Mouse (Mus musculus) megakaryocyte-erythroid progenitor cell, adult 5 weeks (primary cell): ENCODE data around the gene Scgb2b21. TPM values are rescaled to one million over a fixed set of nuclear protein-coding genes. Genes with fewer than 3 reads are reported as not detected.

ENCODE experiments used
- polyA plus RNA-seq: library from polyadenylated mRNA; stranded (reverse); fragments of >175 nt; gene quantifications from 2 replicates; pipeline ENCODE4 v1.2.3, GENCODE M21; 2012

Gene Scgb2b21
- polyA plus RNA-seq, result not detected in 2 replicates

DNA sequence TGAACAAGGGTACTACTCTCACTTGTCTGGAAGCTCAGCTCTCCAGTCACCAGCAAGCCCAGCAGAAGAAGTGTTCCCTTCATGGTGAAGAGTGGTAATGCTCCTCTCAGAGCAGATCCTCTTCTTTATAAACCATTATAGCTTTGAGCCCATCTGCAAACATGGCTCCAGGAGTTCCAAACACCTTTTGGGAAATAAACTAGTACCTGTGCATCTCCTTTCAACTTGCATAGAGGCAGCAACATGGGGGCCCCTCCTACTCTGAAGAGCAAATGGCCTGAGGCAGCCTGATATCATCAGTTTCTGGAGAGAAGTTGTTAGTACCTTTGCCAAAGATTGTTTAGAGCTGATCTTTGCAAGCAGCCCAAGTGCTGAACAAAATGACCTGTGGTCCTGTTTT is at the start of gene Scgb2b21:
Gene Scgb2b21, minus strand, starts transcription at position 101 of the 400 bp plus-strand sequence.

Other genes starting within 250 kb of the Scgb2b21 start
- not detected in 2 replicates for gene Scgb2b19, start 240.1 kb downstream of the Scgb2b21 start, polyA plus RNA-seq
- gene Scgb1b19, start 233.2 kb downstream of the Scgb2b21 start, polyA plus RNA-seq, result not detected in 2 replicates
- gene Scgb2b20, start 154.1 kb downstream of the Scgb2b21 start, polyA plus RNA-seq, result not detected in 2 replicates
- not detected in 2 replicates for gene Scgb1b20, start 147.2 kb downstream of the Scgb2b21 start, polyA plus RNA-seq
- gene Scgb2b24, start 218.9 kb upstream of the Scgb2b21 start, polyA plus RNA-seq, result not detected in 2 replicates
- not detected in 2 replicates for gene Scgb1b24, start 223.3 kb upstream of the Scgb2b21 start, polyA plus RNA-seq